Mouse (Mus musculus) monocyte, adult 5-6 weeks (primary cell): ENCODE measurements around the gene Cdc34. TPM values are rescaled to one million over a fixed set of nuclear protein-coding genes. Genes with fewer than 3 reads are reported as not detected.
A peak's percentile ranks its signal among the peaks of the same experiment; 100 is the strongest.
"Not testable (repeated sequence)": the region's sequence is repeated elsewhere in the genome, so short reads cannot be mapped to it uniquely, and the experiment has no call there.

Experiments used
- ATAC-seq: fragments of 153-309, 156-312 bp; replicated peaks from 2 replicates; pipeline ENCODE4 v1.8.0; 2017; ENCODE audit warnings: mild to moderate bottlenecking; ENCODE audit not compliant: low TSS enrichment, insufficient number of reproducible peaks, severe bottlenecking, poor library complexity, low FRiP score
- total RNA-seq: library from RNA; stranded (forward); fragments of 200-1000, 200-491, 200-594 nt; gene quantifications from 3 replicates; pipeline ENCODE4 v1.2.3, GENCODE M21; 2017

Gene Cdc34
- total RNA-seq, 1 experiment from 2014 or later: 76.0 TPM

DNA sequence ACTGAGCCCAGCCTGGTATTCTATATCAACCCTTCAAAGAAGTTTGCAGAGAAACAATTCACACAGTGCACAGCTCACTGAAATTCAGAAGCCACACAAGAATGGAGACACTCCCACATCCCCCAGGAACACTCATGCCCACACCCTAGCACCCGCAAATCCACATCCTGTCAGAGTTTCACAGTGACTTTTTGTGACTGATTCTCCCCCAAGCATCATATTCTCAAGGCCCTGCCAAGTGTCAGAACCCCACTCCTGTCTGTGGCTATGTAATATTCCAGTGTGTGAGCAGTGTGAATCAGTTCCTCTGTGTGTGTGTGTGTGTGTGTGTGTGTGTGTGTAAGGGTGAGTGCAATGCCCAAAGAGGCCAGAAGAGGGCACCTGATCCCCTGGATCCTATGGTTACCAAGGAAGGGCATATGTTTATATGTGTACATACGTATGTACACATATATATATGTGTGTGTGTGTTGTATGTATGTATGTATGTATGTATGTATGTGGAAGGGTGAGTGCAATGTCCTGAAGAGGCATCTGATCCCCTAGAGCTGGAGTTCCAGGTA, 10.1 kb downstream of the Cdc34 start:
- ATAC-seq: no peak

DNA sequence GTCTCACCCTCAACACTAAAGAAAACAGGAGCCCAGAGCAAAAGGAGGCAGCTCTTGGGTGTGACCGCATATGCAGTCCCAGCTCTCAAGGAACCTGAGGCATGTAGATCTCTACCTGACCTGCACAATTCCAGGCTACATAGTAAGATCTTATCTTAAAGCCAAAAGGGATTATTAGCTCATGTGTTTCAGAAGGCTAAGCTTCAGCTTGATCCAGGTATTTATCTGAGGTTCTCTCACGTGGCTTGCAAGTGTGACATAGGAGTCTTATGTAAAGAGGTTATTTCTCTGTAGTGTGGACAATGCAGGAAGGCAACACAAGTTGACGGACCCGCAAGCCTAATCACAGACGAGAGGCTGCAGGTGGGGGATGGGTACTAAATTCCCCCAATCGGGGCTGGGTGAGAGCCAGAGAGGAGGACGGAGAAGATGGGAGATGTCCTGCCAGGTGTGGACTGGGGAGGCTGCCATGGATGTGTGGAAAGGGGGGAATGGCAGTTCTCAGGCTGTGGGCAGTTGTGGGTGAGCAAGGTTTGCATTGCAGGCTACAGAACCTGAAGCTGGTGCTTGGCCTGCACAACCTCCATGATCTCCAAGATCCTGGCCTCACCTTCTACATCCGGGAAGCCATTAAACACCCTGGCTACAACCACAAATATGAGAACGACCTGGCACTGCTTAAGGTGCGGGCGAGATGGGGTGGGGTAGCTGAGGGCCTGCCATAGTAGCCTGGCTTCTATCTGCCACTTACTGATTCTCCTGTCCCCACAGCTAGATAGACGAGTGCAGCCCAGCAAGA, 11.8 kb downstream of the Cdc34 start:
- no peak for ATAC-seq

DNA sequence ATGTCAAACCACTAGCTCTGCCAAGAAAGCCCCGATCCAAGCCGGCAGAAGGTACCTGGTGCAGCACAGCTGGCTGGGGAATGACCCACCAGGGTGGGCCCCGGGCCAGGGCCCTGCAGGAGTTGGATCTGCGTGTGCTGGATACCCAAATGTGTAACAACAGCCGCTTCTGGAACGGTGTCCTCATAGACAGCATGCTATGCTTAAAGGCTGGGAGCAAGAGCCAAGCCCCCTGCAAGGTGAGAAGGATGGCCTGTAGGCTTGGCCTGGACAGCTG, 12.3 kb downstream of the Cdc34 start:
- ATAC-seq: no peak

DNA sequence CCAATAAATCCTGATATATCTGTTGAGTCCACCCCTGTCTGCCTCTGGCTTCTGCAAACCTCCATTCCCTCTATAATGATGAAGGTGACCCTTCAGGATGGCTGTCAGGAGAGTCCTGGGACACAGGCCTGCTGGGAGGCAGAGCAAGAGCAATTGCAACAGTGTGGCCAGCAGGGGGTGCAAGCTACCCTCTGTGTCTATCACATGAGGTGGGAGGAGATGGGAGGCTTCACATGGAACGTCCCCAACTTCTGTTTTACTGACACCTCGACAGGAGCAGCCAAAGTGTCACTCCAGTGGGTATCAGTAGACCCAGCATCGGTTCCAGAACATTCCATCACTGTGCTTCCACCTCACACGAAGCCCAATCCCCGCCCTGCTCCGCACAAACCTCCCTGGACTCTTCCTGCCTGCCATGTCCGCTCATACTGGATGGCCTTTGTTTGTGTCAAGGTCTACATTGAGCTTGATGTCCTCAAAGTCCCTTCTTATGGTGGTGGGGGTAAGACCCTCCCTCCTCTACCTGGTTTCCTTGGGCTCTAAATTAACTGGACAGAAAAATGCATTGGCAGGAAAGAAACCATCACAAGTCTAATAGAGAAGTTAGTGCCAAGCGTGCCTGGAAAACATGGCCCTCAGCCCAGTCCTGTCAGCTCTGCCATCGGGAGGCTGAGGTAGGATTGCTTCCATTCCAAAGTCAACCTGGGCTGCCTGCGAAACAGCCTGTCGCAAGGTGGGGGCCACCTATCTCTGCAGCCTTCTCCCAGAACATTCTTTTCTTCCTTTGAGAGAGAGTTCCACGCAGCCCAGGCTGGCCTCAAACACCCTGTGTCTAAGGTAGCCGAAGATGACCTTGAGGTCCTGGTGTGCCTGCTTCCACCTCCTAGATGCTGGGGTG, 13.5 kb downstream of the Cdc34 start:
- peak; percentile 68 for ATAC-seq

DNA sequence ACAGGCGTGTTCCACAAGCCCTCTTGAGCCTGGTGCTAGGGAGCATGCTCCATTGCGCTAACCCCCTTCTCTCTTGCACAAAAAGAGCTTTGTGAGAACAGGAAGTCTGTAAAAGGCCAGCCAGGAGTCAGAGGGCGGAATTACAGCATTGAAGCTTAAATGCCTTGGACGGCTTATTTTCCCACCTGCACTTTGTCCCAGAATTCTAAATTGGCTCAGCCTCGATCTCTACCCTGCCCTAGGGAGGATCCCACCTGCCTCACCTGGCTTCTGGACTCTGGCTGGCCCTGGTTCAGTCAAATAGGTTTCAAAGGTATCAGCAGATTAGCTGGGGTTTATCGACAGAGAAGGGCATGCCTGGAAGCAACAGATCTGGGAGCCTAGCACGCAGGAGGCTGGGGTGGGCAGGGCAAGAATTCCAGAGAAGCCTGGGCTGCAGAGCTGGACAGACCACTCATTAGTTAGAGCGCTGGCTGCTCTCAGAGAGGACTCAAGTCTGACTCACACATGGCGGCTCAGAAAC, 14.2 kb downstream of the Cdc34 start:
- no peak; the same call in 1 of the 2 replicates for ATAC-seq

DNA sequence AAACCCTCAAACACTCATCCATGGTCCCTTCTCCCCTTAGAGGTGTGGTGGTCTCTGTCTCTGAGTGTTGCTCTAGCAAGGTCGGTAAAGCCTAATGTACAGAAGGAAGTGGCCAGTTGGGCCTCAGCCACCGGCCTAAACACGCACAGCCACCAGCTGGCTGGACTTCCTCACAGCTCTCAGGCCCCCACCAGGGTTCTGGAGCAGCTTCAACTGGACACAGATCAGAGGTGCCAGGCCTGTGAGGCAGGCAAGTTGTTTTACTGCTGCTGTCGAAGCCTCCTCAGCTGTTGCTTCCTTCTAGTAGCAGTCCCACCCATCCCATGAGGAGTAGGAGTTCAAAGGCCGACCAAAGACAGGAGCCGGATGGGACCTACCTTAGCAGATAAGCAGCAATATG, 15.9 kb downstream of the Cdc34 start:
- ATAC-seq: no peak

DNA sequence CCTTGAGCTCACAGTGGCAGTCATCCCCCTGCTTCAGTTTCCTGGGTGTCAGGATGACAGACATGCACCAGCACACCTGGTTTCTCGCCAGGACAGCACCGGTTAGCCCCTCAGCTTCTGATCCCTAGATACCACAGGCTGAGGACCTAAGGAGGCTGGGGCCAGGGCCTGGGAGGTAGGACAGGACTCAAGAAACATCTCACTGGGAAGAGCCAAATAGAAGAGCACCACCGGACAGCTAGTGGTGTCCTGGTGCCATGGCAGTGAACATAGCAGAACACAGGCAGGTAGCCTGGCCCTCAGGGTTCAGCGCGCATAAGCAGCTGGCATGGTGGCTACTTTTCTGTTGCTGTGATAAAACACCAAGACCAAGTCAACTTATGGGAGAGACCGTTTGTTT, 16.5 kb downstream of the Cdc34 start:
- ATAC-seq: no peak

DNA sequence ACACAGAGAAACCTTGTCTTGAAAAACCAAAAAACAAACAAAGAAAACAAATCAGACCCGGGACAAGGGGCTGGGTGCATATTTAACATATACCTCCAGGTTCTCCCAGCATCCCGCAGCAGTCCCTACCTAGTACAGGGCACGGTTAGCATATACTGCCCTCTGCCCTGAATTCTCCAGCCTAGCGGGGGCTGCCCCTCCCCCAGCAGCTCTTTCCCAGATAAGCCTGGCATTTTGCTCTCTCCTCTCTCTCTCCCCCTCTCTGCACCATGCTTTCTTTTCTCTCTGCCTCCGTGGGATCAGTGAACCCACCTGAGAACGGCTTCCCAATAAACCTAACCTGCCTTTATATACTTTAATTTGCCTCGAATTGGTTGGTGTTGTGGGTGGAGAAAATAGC, 18.7 kb downstream of the Cdc34 start:
- ATAC-seq: no peak

DNA sequence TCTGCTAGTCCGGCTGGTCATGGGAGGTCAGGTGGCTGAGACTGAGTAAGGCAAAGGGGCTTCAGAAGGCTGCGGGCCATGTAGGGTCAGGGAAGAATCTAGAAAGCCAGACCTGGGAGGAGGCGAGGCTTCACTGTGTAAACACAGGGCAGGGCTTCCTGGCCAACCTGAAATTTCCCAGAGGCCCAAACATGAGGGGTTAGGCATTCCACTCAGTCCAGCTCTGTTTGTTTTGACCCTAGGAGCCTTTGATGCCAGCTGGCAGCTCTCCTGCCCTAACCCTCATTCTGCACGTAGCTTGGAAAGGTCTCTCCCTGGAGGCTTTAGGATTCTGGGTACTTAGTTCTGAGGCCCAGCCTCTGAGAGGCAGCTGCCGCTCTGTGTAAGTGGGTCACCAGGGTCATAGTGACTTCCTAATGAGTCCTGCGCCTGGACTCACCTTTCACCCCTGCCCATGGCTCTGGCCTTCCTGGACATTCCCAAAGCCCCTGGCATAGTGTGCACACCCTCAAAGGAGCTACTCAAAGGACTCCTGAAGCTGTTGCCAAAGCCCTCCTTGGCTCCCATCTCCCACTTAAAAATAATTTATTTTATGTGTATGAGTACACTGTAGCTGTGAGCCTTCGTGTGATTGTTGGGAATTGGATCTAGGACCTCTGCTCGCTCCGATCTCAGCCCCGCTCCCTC, 19.6 kb downstream of the Cdc34 start:
- no peak for ATAC-seq

DNA sequence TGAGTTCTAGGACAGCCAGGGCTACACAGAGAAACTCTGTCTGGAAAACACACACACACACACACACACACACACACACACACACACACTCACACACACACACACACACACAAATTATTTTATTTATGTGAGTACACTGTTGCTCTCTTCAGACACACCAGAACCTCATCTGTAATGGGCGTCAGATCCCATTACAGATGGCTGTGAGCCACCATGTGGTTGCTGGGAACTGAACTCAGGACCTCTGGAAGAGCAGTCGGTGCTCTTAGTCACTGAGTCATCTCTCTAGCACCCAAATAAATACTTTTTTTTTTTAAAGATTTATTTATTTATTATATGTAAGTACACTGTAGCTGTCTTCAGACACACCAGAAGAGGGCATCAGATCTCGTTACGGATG, 21.0 kb downstream of the Cdc34 start:
- ATAC-seq: not testable (repeated sequence)

DNA sequence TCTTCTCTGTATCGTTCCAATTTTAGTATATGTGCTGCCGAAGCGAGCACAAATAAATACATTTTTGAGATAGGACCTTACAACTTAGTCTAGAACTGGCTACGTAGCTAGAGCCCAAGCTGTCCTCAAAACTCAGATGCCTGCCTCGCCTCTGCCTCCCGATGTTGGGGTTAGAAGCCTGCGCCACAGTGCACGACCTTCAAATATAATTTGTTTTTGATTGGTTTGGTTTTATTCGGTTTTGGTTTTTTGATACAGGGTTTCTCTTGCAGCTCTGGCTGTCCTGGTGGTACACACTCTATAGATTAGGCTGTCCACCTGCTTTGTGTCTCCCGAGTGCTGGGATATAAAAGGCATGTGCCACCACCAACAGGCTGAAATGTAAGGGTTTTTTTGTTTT, 21.5 kb downstream of the Cdc34 start:
- no peak for ATAC-seq

DNA sequence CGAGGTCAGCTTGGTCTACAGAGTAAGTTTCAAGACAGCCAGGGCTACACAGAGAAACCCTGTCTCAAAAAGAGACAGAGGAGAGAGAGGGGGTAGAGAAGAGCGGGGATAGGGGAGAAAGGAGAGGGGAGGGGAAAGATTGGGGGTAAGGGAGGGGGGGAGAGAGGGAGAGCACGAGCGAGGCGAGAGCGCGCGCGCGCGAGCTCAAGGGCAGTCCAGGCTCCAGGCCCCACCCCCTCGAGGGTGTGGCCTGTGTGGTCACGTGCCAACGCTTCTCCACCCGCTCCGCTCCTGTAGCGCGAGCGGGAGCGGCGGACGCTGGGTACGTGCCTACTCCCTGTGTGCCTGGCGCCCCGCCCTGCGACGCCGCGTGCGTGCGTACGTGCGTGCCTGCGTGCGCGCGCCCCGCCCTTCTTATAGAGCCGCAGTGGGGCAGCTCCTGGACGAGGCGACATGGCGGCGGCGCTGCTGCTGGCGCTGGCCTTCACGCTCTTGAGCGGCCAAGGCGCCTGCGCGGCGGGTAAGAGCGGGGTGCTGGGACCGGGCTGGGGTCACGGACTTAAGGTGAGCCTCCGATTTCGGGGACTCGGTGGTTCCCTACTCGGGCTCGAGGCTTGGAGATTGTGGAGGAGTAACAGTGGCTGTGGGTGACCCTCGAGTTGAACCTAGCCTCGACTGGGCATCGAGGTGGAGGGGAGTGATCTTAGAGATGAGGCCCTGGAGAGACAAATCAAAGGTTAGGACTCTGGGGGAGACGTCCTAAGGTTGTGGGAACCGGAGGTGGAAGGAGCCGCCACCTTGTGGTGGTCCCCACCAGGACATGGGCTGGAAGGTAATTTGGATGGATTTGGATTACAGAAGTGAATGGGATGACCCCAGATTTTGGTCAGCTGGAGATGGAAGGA, 22.3 kb downstream of the Cdc34 start, which contains the start of gene Bsg:
Gene Bsg, plus strand, starts transcription at position 427 of the 905 bp plus-strand sequence.
- peak; percentile 86 for ATAC-seq

DNA sequence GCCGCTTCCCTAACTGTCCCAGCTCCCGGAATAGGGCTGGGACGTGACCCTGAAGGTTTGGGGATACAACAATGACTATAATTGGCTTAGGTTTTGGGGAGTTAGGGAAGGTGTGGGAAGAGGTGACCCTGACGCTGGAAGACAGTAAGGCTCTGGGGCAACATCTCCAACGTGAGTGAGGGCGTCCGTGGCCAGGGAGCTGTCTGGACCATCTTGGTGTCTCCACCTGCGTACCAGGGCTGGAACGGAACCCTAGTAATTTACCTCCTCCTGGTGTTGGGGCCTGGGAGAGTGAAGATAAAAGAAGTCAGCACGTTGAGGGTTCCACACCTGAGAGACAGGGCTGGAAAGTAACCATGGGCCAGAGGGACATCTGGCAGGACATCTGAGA, 23.0 kb downstream of the Cdc34 start:
- ATAC-seq: no peak

DNA sequence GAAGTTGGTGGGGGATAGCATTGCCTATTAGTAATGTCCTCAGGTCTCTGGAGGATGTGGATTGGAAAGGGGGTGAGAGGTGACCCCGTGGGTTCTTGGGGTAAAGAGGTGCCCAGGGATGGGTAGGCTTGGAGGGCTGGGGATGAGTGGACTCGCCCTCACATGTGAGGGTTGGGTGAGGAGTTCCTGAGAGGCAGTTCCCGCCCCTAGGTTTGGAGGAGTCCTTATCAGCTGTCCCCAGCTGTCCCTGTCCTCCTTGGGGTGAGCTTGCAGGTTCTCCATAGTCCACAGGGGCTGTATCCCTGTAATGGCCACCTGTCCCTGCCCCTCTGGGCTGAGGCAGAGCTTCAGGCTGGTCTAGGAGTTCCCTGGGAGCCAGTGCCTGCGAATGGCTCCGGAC, 24.0 kb downstream of the Cdc34 start:
- ATAC-seq: no peak

DNA sequence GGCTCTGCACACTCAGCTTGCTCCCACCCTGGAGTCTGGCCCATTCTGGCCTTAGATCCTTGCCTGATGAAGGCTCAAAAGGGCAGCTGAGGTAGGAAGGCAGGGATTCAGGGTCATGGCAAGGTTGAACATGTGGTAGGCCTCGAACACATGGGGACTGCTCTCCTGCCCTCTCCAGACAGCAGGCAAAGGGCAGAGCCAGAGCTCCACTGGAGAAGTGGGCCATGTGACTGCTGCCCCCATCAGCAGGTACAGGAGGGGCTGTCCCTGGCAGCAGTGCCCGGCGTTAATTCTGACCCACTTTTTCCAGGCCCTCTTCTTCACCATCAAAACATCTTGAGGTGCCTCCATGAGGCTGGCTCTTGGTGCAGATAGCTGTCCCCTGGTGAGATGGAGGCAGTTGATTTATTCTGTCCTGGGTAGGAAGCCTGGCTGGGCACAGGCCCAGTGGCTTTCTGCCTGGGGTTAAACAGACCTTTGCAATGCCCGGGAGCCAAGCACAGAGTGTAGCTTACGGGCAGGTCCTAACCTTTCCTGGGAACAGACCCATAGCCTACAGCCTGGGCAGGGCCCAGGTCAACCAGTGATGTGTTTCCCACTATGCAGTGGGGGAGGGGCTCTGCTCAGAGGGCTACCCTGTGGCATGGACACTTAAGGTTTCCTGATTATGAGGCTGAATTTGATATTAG, 24.6 kb downstream of the Cdc34 start:
- no peak for ATAC-seq

DNA sequence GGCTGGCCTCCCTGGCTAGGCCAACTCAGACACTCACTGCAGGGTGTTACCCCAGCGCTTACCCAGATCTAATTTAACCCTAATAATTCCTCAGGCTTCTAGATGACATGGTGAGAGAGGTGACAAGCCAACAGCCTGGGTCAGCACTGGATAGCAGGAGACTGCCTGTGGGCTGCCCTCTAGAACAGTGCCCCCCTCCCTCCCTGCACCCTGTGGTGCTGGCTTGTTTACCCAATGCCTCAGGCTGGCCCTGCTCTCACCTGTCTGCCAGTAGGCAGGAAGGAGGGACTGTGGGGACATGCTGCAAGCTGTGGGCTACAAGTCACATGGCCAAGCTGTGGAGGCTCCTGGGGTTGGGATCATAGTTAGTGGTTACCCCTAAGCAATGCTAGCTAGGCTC, 25.2 kb downstream of the Cdc34 start:
- ATAC-seq: no peak

DNA sequence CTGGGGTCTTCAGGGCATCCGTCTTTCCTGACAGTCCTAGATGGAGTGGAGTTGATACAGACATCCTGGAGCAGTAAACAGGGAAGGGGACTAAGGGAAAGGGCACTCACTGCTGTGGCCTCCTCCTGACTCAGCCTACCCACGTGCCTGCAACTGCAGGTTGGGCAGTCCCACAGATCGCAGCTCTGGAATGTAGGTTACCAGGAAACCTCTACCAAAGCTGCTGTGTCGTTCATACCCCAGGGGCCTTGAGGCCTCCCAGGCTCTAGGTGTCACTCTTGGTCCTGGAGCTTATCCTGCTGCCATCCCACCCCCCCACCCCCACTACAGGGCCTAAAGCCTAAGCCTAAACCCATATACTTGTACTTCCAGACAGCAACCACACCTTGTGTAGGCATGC, 25.8 kb downstream of the Cdc34 start:
- ATAC-seq: no peak

DNA sequence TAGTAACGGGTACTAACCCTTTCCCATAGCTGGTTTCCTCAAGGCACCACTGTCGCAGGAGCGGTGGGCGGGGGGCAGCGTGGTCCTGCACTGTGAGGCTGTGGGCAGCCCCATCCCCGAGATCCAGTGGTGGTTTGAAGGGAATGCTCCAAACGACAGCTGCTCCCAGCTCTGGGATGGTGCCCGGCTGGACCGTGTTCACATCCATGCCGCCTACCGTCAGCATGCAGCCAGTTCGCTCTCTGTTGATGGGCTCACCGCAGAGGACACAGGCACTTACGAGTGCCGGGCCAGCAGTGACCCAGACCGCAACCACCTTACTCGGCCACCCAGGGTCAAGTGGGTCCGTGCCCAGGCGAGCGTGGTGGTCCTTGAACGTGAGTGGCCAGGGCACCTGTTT, 26.7 kb downstream of the Cdc34 start:
- no peak for ATAC-seq
